Mouse (Mus musculus) MEL (cell line): Measurements from ENCODE around the gene Adam11. TPM values are rescaled to one million over a fixed set of nuclear protein-coding genes. Genes with fewer than 3 reads are reported as not detected.
A peak's percentile ranks its signal among the peaks of the same experiment; 100 is the strongest.
"Not testable (repeated sequence)": the region's sequence is repeated elsewhere in the genome, so short reads cannot be mapped to it uniquely, and the experiment has no call there.

Source experiments
- DNase-seq: peaks from one replicate; pipeline ENCODE4 v3.0.0; 2011; ENCODE audit warnings: low read depth, low spot score
- H3K27ac ChIP-seq: 2 replicates; pipeline ENCODE4 v1.5.1; 2012; ENCODE audit warnings: low read depth, mild to moderate bottlenecking, control low read depth, low read length, moderate library complexity; ENCODE audit not compliant: control insufficient read depth
- H3K27me3 ChIP-seq, 2 experiments: fragments of 150-350 bp in 1 of 2; sonication (generic) in 1 of 2; 2 replicates each; pipeline ENCODE4 v1.6.1; 2012; ENCODE audit warnings: low read length in 2 of 2, mild to moderate bottlenecking in 2 of 2, improper control_type of control experiment in 1 of 2, moderate library complexity in 1 of 2; ENCODE audit not compliant: insufficient read depth in 2 of 2, control insufficient read depth in 1 of 2
- H3K36me3 ChIP-seq, 2 experiments: 2 replicates each; pipeline ENCODE4 v1.6.1; 2012 to 2014; ENCODE audit warnings: low read length in 2 of 2, improper control_type of control experiment in 1 of 2, inconsistent platforms in 1 of 2, mild to moderate bottlenecking in 1 of 2; ENCODE audit not compliant: insufficient read depth in 2 of 2, control insufficient read depth in 1 of 2
- H3K4me1 ChIP-seq, 2 experiments: fragments of 150-350 bp in 1 of 2; sonication (generic) in 1 of 2; 2 replicates each; pipeline ENCODE4 v1.6.1; 2012; ENCODE audit warnings: low read length in 2 of 2, improper control_type of control experiment in 1 of 2, mild to moderate bottlenecking in 1 of 2; ENCODE audit not compliant: insufficient read depth in 2 of 2, control insufficient read depth in 1 of 2
- H3K4me3 ChIP-seq, 2 experiments: fragments of 150-350 bp in 1 of 2; sonication (generic) in 1 of 2; 2 replicates each; pipeline ENCODE4 v1.5.1; 2012; ENCODE audit warnings: low read depth in 2 of 2, low read length in 2 of 2, mild to moderate bottlenecking in 2 of 2, moderate library complexity in 2 of 2, control low read depth in 1 of 2, improper control_type of control experiment in 1 of 2; ENCODE audit not compliant: control insufficient read depth in 1 of 2, insufficient read depth in 1 of 2
- H3K79me2 ChIP-seq: 2 replicates; pipeline ENCODE4 v1.6.1; 2012; ENCODE audit warnings: mild to moderate bottlenecking, low read length, moderate library complexity; ENCODE audit not compliant: control insufficient read depth, poor library complexity, insufficient read depth
- H3K9ac ChIP-seq: 2 replicates; pipeline ENCODE4 v1.6.1; 2012; ENCODE audit warnings: low read depth, mild to moderate bottlenecking, control low read depth, low read length, moderate library complexity; ENCODE audit not compliant: control insufficient read depth, poor library complexity, severe bottlenecking
- H3K9me3 ChIP-seq: fragments of 150-350 bp; sonication (generic); replicated peaks from 2 replicates; pipeline ENCODE4 v1.6.1; 2012; ENCODE audit warnings: mild to moderate bottlenecking, low read length, improper control_type of control experiment, moderate library complexity; ENCODE audit not compliant: insufficient read depth
- CHD1 ChIP-seq: IDR thresholded peaks from 2 replicates; pipeline ENCODE4 v1.6.1; 2012; ENCODE audit warnings: low read depth, mild to moderate bottlenecking, inconsistent platforms, low read length, improper control_type of control experiment
- CTCF ChIP-seq, 3 experiments: IDR thresholded peaks in 2 of 3; conservative IDR thresholded peaks in 1 of 3; 2 replicates each; pipeline ENCODE4 v1.5.1; 2011 to 2012; ENCODE audit warnings: low read length in 3 of 3, low read depth in 2 of 3, mild to moderate bottlenecking in 2 of 3, improper control_type of control experiment in 1 of 3, inconsistent platforms in 1 of 3, mixed read lengths in 1 of 3, moderate library complexity in 1 of 3; ENCODE audit not compliant: control insufficient read depth in 1 of 3, insufficient read depth in 1 of 3, poor library complexity in 1 of 3, severe bottlenecking in 1 of 3
- MAX ChIP-seq: IDR thresholded peaks from 2 replicates; pipeline ENCODE4 v1.6.1; 2011; ENCODE audit warnings: low read length, improper control_type of control experiment
- MEF2A ChIP-seq: IDR thresholded peaks from 2 replicates; pipeline ENCODE4 v1.6.1; 2014; ENCODE audit warnings: low read depth, mild to moderate bottlenecking, inconsistent platforms, low read length, improper control_type of control experiment; ENCODE audit not compliant: poor library complexity, insufficient replicate concordance, severe bottlenecking; ENCODE audit errors: extremely low read depth
- MYC ChIP-seq: IDR thresholded peaks from 2 replicates; pipeline ENCODE4 v1.6.1; 2011; ENCODE audit warnings: low read depth, mild to moderate bottlenecking, low read length, improper control_type of control experiment, moderate library complexity
- POLR2A ChIP-seq, 2 experiments: IDR thresholded peaks; 2 replicates each; pipeline ENCODE4 v1.6.1; 2011 to 2012; ENCODE audit warnings: low read length in 2 of 2, mild to moderate bottlenecking in 2 of 2, control low read depth in 1 of 2, improper control_type of control experiment in 1 of 2, low read depth in 1 of 2, moderate library complexity in 1 of 2; ENCODE audit not compliant: control insufficient read depth in 1 of 2, insufficient read depth in 1 of 2, poor library complexity in 1 of 2
- RAD21 ChIP-seq: IDR thresholded peaks from 2 replicates; pipeline ENCODE4 v1.6.1; 2011; ENCODE audit warnings: mild to moderate bottlenecking, low read depth, low read length, improper control_type of control experiment
- SIN3A ChIP-seq: IDR thresholded peaks from 2 replicates; pipeline ENCODE4 v1.6.1; 2012; ENCODE audit warnings: low read length, improper control_type of control experiment, inconsistent platforms
- SMC3 ChIP-seq: IDR thresholded peaks from 2 replicates; pipeline ENCODE4 v1.6.1; 2011; ENCODE audit warnings: low read depth, low read length, improper control_type of control experiment
- USF1 ChIP-seq: IDR thresholded peaks from 2 replicates; pipeline ENCODE4 v1.6.1; 2014; ENCODE audit warnings: low read depth, mild to moderate bottlenecking, inconsistent platforms, low read length, improper control_type of control experiment, moderate library complexity
- ZC3H11A ChIP-seq: IDR thresholded peaks from 2 replicates; pipeline ENCODE4 v1.6.1; 2012; ENCODE audit warnings: low read depth, mild to moderate bottlenecking, inconsistent platforms, low read length, improper control_type of control experiment
- ZKSCAN1 ChIP-seq: IDR thresholded peaks from 2 replicates; pipeline ENCODE4 v1.6.1; 2012; ENCODE audit warnings: low read depth, mild to moderate bottlenecking, inconsistent platforms, low read length, improper control_type of control experiment, moderate library complexity
- ZMIZ1 ChIP-seq: IDR thresholded peaks from 2 replicates; pipeline ENCODE4 v1.6.1; 2012; ENCODE audit warnings: low read depth, mild to moderate bottlenecking, inconsistent platforms, low read length, improper control_type of control experiment, moderate library complexity
- polyA plus RNA-seq, 2 experiments: library from polyadenylated mRNA; stranded (reverse) in 1 of 2; unstranded in 1 of 2; fragments of >175 nt in 1 of 2; fragments of >200 nt in 1 of 2; gene quantifications; 2 replicates each; pipeline versions ENCODE4 v1.2.1 to v1.2.4; 2012; ENCODE audit warnings: low replicate concordance in 2 of 2, low read depth in 1 of 2; ENCODE audit not compliant: insufficient read length in 2 of 2, insufficient read depth in 1 of 2, missing spikeins in 1 of 2
- total RNA-seq: library from RNA; depleted of rRNA; stranded (reverse); fragments of 300-350 nt; gene quantifications from 2 replicates; pipeline ENCODE4 v1.2.3, GENCODE M21; 2012

Gene Adam11
- total and polyA plus RNA-seq, 3 experiments: 0.08 to 0.36 TPM; not detected in 1

- TF ChIP-seq CTCF (IDR thresholded peaks at IDR 0.05 in 2 of 3, conservative IDR thresholded peaks at IDR 0.05 in 1 of 3; ENCODE audit: control insufficient read depth in 1 of 3, insufficient read depth in 1 of 3, low read depth in 2 of 3, low read length in 3 of 3, poor library complexity in 1 of 3, severe bottlenecking in 1 of 3): peak; percentile 41 to 46 (median 46); a peak in 5 of 6 replicates
- H3K9me3 ChIP-seq, H3K9ac ChIP-seq, H3K27ac ChIP-seq, H3K4me3 ChIP-seq, H3K4me1 ChIP-seq, H3K36me3 ChIP-seq, H3K79me2 ChIP-seq: not testable (repeated sequence)
- H3K27me3 ChIP-seq: peaks cover 4 to 12% of the 10 kb centered on the region in 2 experiments; a peak in 3 of 4 replicates
- peak; percentile 19 for DNase-seq
Measured at GRCm38 (mm10) chr11:102714578-102714977, 46.7 kb upstream of the Adam11 start.

GRCm38 (mm10) chr11:102716135-102716534, 45.1 kb upstream of the Adam11 start:
- H3K9ac ChIP-seq: no peak overlapping the region
- TF ChIP-seq SIN3A: no peak
- no peak for TF ChIP-seq SMC3
- TF ChIP-seq ZKSCAN1: no peak
- TF ChIP-seq USF1: no peak
- TF ChIP-seq POLR2A (IDR thresholded peaks at IDR 0.05; ENCODE audit: control insufficient read depth in 1 of 2, insufficient read depth in 1 of 2, low read depth in 1 of 2, low read length in 2 of 2, poor library complexity in 1 of 2): no peak
- TF ChIP-seq CHD1: no peak
- no peak for TF ChIP-seq CTCF (IDR thresholded peaks at IDR 0.05 in 2 of 3, conservative IDR thresholded peaks at IDR 0.05 in 1 of 3; ENCODE audit: control insufficient read depth in 1 of 3, insufficient read depth in 1 of 3, low read depth in 2 of 3, low read length in 3 of 3, poor library complexity in 1 of 3, severe bottlenecking in 1 of 3)
- TF ChIP-seq MEF2A: no peak
- TF ChIP-seq MYC: no peak
- DNase-seq: no peak
- H3K4me3 ChIP-seq: no peak overlapping the region
- H3K79me2 ChIP-seq: no peaks in the 10 kb centered on the region
- H3K27me3 ChIP-seq: peaks cover 4 to 10% of the 10 kb centered on the region in 2 experiments; a peak in 2 of 4 replicates
- no peaks in the 10 kb centered on the region for H3K9me3 ChIP-seq
- no peaks in the 10 kb centered on the region for H3K36me3 ChIP-seq
- no peaks in the 10 kb centered on the region for H3K4me1 ChIP-seq
- no peak overlapping the region for H3K27ac ChIP-seq

DNA sequence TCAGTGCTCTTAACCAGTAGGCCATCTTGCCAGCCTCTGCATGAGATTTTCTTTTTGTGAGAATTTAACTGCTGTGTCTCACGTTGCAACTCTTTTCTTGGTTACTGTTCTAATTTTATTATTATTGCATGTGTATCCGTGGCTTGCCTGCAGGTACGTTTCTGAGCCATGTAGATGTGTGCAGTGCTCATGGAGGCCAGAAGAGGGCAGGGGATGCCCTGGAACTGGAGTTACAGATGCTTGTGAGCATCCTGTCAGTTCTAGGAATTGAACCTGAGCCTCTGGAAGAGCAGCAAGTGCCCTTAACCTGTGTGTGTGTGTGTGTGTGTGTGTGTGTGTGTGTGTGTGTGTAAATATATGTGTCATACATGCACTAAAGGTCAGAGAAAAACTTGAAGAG, 35.7 kb upstream of the Adam11 start:
- TF ChIP-seq MAX: no peak
- no peak for TF ChIP-seq SIN3A
- no peak for TF ChIP-seq ZC3H11A
- TF ChIP-seq ZMIZ1: no peak
- peak; percentile 24 to 48 (median 47) for TF ChIP-seq CTCF (IDR thresholded peaks at IDR 0.05 in 2 of 3, conservative IDR thresholded peaks at IDR 0.05 in 1 of 3; ENCODE audit: control insufficient read depth in 1 of 3, insufficient read depth in 1 of 3, low read depth in 2 of 3, low read length in 3 of 3, poor library complexity in 1 of 3, severe bottlenecking in 1 of 3)
- TF ChIP-seq RAD21: peak; percentile 27
- DNase-seq: peak; percentile 52
- no peak overlapping the region for H3K9ac ChIP-seq
- H3K27me3 ChIP-seq: peaks cover 6 to 14% of the 10 kb centered on the region in 2 experiments; a peak in 3 of 4 replicates
- H3K4me1 ChIP-seq: peaks cover 0 to 5% of the 10 kb centered on the region in 2 experiments; a peak in 1 of 4 replicates
- no peak overlapping the region for H3K4me3 ChIP-seq
- H3K36me3 ChIP-seq: no peaks in the 10 kb centered on the region
- H3K27ac ChIP-seq: no peak overlapping the region
- no peaks in the 10 kb centered on the region for H3K79me2 ChIP-seq
- H3K9me3 ChIP-seq: no peaks in the 10 kb centered on the region
